Mouse (Mus musculus) bone marrow, adult 2 months (tissue): Measurements from ENCODE around the gene Cfd.

ENCODE experiments used
- CTCF ChIP-seq: fragments of 200-500 bp; IDR thresholded peaks from 2 replicates; pipeline ENCODE4 v1.5.1; 2011; ENCODE audit warnings: low read length, control low read depth; ENCODE audit not compliant: control insufficient read depth, insufficient read depth
- POLR2A ChIP-seq: fragments of 200-500 bp; IDR thresholded peaks from 2 replicates; pipeline ENCODE4 v1.6.1; 2011; ENCODE audit warnings: low read depth, mild to moderate bottlenecking, control low read depth, low read length, borderline replicate concordance; ENCODE audit not compliant: control insufficient read depth

DNA sequence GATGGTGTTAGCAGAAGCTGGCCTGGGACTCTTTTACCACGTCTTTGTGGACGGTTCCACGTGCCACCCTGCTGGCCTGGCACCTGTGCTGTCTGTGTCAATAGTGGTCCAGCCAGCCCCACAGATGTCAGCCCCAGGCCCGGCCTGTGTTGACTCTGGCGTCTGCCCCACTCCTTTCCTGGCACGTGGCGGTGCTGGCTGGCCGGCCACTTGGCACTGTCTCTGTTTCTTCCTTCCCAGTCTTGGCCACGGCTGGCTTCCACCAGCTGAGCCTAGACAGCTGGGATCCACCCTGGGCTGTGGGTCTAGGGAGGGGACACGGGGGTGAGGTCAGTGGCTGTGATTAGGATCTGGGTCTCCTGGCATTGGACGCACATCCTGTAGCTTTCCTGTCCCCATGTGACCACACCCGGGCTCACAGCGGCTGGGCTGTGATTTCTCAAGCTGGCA lies 43.6 kb downstream of the Cfd start:
- TF ChIP-seq POLR2A, result no peak
- no peak for TF ChIP-seq CTCF
